Mouse (Mus musculus) liver, embryonic 14.5 days (tissue): ENCODE measurements around the gene Csn1s1. TPM values are rescaled to one million over a fixed set of nuclear protein-coding genes. Genes with fewer than 3 reads are reported as not detected.
A peak's percentile ranks its signal among the peaks of the same experiment; 100 is the strongest.

Experiments
- ATAC-seq: fragments of 200-750 bp; cut with Nextera tagmentation; 2 replicates; pipeline ENCODE4 v1.8.0; 2017; ENCODE audit warnings: moderate number of reproducible peaks, mild to moderate bottlenecking, moderate library complexity; ENCODE audit not compliant: insufficient read depth
- DNase-seq, 3 experiments: peaks; one replicate each; pipeline ENCODE4 v3.0.0-alpha.2; 2012 to 2013; ENCODE audit warnings: low read depth in 3 of 3, low spot score in 3 of 3
- H3K27ac ChIP-seq: fragments of 300-500 bp; sonication (generic); 2 replicates; pipeline ENCODE4 v1.5.1; 2014; ENCODE audit warnings: moderate library complexity, mild to moderate bottlenecking, control low read depth, inconsistent platforms
- H3K27me3 ChIP-seq: fragments of 300-500 bp; sonication (generic); 2 replicates; pipeline ENCODE4 v1.6.1; 2014; ENCODE audit warnings: mild to moderate bottlenecking, low read length, moderate library complexity; ENCODE audit not compliant: control insufficient read depth, insufficient read depth
- H3K36me3 ChIP-seq: fragments of 300-500 bp; sonication (generic); replicated peaks from 2 replicates; pipeline ENCODE4 v1.6.1; 2014; ENCODE audit warnings: low read depth; ENCODE audit not compliant: control insufficient read depth, insufficient read depth
- H3K4me1 ChIP-seq, 2 experiments: fragments of 200-500 bp in 1 of 2; fragments of 300-500 bp in 1 of 2; sonication (generic) in 1 of 2; replicated peaks; 2 replicates each; pipeline ENCODE4 v1.6.1; 2012 to 2014; ENCODE audit warnings: antibody characterized with exemption in 1 of 2, inconsistent platforms in 1 of 2, low read length in 1 of 2; ENCODE audit not compliant: control insufficient read depth in 2 of 2, insufficient read depth in 2 of 2
- H3K4me2 ChIP-seq: fragments of 300-500 bp; sonication (generic); 2 replicates; pipeline ENCODE4 v1.6.1; 2014; ENCODE audit warnings: low read depth, mild to moderate bottlenecking, control low read depth, moderate library complexity
- H3K4me3 ChIP-seq, 2 experiments: fragments of 200-500 bp in 1 of 2; fragments of 300-500 bp in 1 of 2; sonication (generic) in 1 of 2; 2 replicates each; pipeline ENCODE4 v1.5.1; 2012 to 2014; ENCODE audit warnings: low read depth in 2 of 2, low read length in 2 of 2, mild to moderate bottlenecking in 2 of 2, control low read depth in 1 of 2, inconsistent platforms in 1 of 2, moderate library complexity in 1 of 2; ENCODE audit not compliant: insufficient read depth in 1 of 2
- H3K9ac ChIP-seq: fragments of 300-500 bp; sonication (generic); replicated peaks from 2 replicates; pipeline ENCODE4 v1.6.1; 2014; ENCODE audit warnings: mild to moderate bottlenecking, control low read depth, moderate library complexity
- H3K9me3 ChIP-seq: fragments of 300-500 bp; sonication (generic); 2 replicates; pipeline ENCODE4 v1.6.1; 2016; ENCODE audit warnings: low read length, mixed read lengths; ENCODE audit not compliant: control insufficient read depth
- CTCF ChIP-seq: IDR thresholded peaks from 2 replicates; pipeline ENCODE4 v1.5.1; 2016; ENCODE audit warnings: antibody characterized with exemption, low read depth, control low read depth
- EP300 ChIP-seq: IDR thresholded peaks from 2 replicates; pipeline ENCODE4 v1.6.1; 2016; ENCODE audit warnings: antibody characterized with exemption, low read depth
- WGBS: fragments of 180-500 bp; shearing (Covaris S2); extraction: QIAGEN DNeasy Blood & Tissue Kit; methylation state at CpG from one replicate; pipeline ENCODE4 v1.1.7; 2014; ENCODE audit not compliant: insufficient replicate concordance; 5-methylcytosine and 5-hydroxymethylcytosine counted together
- polyA plus RNA-seq, 2 experiments: library from polyadenylated mRNA; depleted of rRNA in 1 of 2; stranded (reverse) in 1 of 2; unstranded in 1 of 2; fragments of >200 nt; fragmentation: Nextera tagmentation in 1 of 2; extraction: Ambion mirVana in 1 of 2; gene quantifications; 2 replicates each; pipeline versions ENCODE4 v1.2.1 to v1.2.3; 2012 to 2014

Gene Csn1s1
- polyA plus RNA-seq (2012; rRNA removed) (not detected in 2 replicates), polyA plus RNA-seq (2014; fragmentation: Nextera tagmentation; extraction: Ambion mirVana) (not detected in 2 replicates)

DNA sequence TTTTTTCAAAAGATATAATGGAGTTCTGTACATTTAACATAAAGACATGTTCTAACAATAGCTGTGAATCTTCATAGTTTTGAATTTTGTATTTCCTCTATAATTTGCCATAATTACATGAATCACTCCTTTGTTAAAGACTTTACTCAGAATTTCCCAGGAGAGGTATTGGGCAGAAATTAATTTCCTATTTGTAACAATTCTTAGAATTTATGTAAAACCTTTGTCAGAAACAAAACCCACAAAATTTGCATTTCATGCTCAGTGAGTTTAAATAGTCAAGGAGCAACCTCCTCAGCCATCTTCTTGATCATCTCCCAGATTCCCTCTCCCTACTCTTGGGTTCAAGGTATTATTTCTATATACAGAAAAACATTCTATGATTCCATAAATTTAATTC lies at the start of gene Csn1s1:
TSS of gene Csn1s1 (plus strand) at position 301 of the 400 bp plus-strand sequence.
- DNase-seq (no peak), ATAC-seq (no peak)
- H3K27me3 ChIP-seq, result no peaks in the 10 kb centered on the region
- no peak within 1 kb of the TSS for H3K4me3 ChIP-seq
- H3K9me3 ChIP-seq, result no peaks in the 10 kb centered on the region
- H3K9ac ChIP-seq, result no peak within 1 kb of the TSS
- no peaks in the 10 kb centered on the region for H3K36me3 ChIP-seq
- no peak for TF ChIP-seq EP300
- no peak for TF ChIP-seq CTCF
- H3K27ac ChIP-seq, result no peak within 1 kb of the TSS
- no peaks in the 10 kb centered on the region for H3K4me1 ChIP-seq
- no peak within 1 kb of the TSS for H3K4me2 ChIP-seq

DNA sequence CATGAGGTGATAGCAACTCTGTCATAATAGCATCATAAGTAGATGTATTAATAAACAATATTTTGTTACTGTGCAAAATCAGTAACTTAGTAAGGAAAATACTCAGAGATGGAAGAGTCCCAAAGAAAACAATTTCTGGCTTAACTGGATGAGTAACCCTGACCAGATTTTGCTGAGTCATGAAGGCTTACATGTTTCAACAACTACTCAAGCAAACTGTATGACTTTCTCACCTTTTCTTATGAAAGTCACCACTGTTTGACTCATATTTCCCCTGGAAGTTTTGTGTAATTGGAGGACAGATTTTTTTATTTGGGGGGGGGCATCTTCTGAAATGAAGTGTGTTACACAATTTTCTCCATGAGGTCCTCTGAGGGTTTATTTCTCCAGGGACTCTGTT lies 43.3 kb upstream of the Csn1s1 start:
- Histone ChIP-seq H3K27ac (no peak overlapping the region), H3K4me3 (no peak overlapping the region), H3K36me3 (no peaks in the 10 kb centered on the region), H3K9me3 (no peaks in the 10 kb centered on the region), H3K4me2 (no peak overlapping the region), H3K27me3 (no peaks in the 10 kb centered on the region), H3K9ac (no peak overlapping the region), H3K4me1 (no peaks in the 10 kb centered on the region)
- ATAC-seq, result no peak
- no peak for DNase-seq
- no peak for TF ChIP-seq CTCF

DNA sequence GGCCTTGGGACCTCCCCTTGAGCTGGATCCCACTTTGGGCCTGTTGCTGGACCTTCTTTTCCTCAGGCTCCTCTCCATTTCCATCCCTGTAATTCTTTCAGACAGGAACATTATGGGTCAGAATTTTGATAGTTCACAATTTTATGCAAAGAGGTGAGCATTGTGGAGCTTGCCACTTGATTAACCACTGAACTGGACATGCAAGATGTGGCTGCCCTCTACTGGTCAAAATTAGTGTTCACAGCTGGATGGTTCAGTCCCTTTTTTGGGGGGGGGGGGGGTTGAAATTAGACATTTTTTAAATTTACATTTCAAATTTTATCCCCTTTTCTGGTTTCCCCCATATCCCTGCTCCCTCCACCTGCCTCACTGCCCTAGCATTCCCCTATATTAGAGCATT lies 23.2 kb upstream of the Csn1s1 start:
- TF ChIP-seq CTCF (peak; percentile 23; the same call in 1 of the 2 replicates), EP300 (no peak)
- Histone ChIP-seq H3K4me1 (no peaks in the 10 kb centered on the region), H3K36me3 (no peaks in the 10 kb centered on the region), H3K4me2 (no peak overlapping the region), H3K4me3 (no peak overlapping the region), H3K27me3 (no peaks in the 10 kb centered on the region), H3K9ac (no peak overlapping the region), H3K27ac (no peak overlapping the region), H3K9me3 (no peaks in the 10 kb centered on the region)
- ATAC-seq (no peak), DNase-seq (no peak)

GRCm38 (mm10) chr5:87699530-87699929 lies 33.5 kb downstream of the Csn1s1 start, which contains the start of gene Csn2:
Csn2 (minus strand) TSS chr5:87699630.
- no peak within 1 kb of the TSS for H3K9ac ChIP-seq
- no peaks in the 10 kb centered on the region for H3K9me3 ChIP-seq
- no peaks in the 10 kb centered on the region for H3K4me1 ChIP-seq
- no peaks in the 10 kb centered on the region for H3K36me3 ChIP-seq
- no peak for TF ChIP-seq EP300
- no peak for TF ChIP-seq CTCF
- no peaks in the 10 kb centered on the region for H3K27me3 ChIP-seq
- no peak for ATAC-seq
- DNase-seq, result no peak
- WGBS, result 74% methylated on average over 3 of the region's 3 CpGs
- no peak within 1 kb of the TSS for H3K4me2 ChIP-seq
- no peak within 1 kb of the TSS for H3K27ac ChIP-seq
- no peak within 1 kb of the TSS for H3K4me3 ChIP-seq

- Histone ChIP-seq H3K9ac (no peak overlapping the region), H3K27me3 (no peaks in the 10 kb centered on the region), H3K27ac (no peak overlapping the region), H3K9me3 (no peaks in the 10 kb centered on the region), H3K4me3 (no peak overlapping the region), H3K36me3 (no peaks in the 10 kb centered on the region), H3K4me2 (no peak overlapping the region), H3K4me1 (no peaks in the 10 kb centered on the region)
- ATAC-seq (no peak), DNase-seq (no peak)
- no peak for TF ChIP-seq EP300
- 25% methylated on average over 1 of the region's 1 CpGs for WGBS
Observed at GRCm38 (mm10) chr5:87705891-87706290, 39.9 kb downstream of the Csn1s1 start.

Other genes with a start within 250 kb of the Csn1s1 start
- gene Ugt2b38, start 242.0 kb upstream of the Csn1s1 start, polyA plus RNA-seq (2012; rRNA removed), result not detected in 2 replicates
- not detected in 2 replicates for gene Ugt2b38, start 242.0 kb upstream of the Csn1s1 start, polyA plus RNA-seq (2014; fragmentation: Nextera tagmentation; extraction: Ambion mirVana)
- gene Ugt2a2, start 183.9 kb upstream of the Csn1s1 start, polyA plus RNA-seq (2012; rRNA removed), result not detected in 2 replicates
- gene Ugt2a2, start 183.9 kb upstream of the Csn1s1 start, polyA plus RNA-seq (2014; fragmentation: Nextera tagmentation; extraction: Ambion mirVana), result not detected in 2 replicates
- not detected in 2 replicates for gene Gm43638, start 179.4 kb upstream of the Csn1s1 start, polyA plus RNA-seq (2012; rRNA removed)
- not detected in 2 replicates for gene Gm43638, start 179.4 kb upstream of the Csn1s1 start, polyA plus RNA-seq (2014; fragmentation: Nextera tagmentation; extraction: Ambion mirVana)
- gene Ugt2a1, start 175.3 kb upstream of the Csn1s1 start, polyA plus RNA-seq (2012; rRNA removed), result not detected in 2 replicates
- not detected in 2 replicates for gene Ugt2a1, start 175.3 kb upstream of the Csn1s1 start, polyA plus RNA-seq (2014; fragmentation: Nextera tagmentation; extraction: Ambion mirVana)
- gene Sult1b1, start 128.0 kb upstream of the Csn1s1 start, polyA plus RNA-seq (2012; rRNA removed), result 0.29 and 0.45 TPM in 2 replicates
- 0.96 and 1.1 TPM in 2 replicates for gene Sult1b1, start 128.0 kb upstream of the Csn1s1 start, polyA plus RNA-seq (2014; fragmentation: Nextera tagmentation; extraction: Ambion mirVana)
- gene Sult1d1, start 97.2 kb upstream of the Csn1s1 start, polyA plus RNA-seq (2012; rRNA removed), result 0.87 and 1.2 TPM in 2 replicates
- gene Sult1d1, start 97.2 kb upstream of the Csn1s1 start, polyA plus RNA-seq (2014; fragmentation: Nextera tagmentation; extraction: Ambion mirVana), result 2.1 and 2.9 TPM in 2 replicates
- not detected in 2 replicates for gene Sult1e1, start 74.6 kb upstream of the Csn1s1 start, polyA plus RNA-seq (2012; rRNA removed)
- gene Sult1e1, start 74.6 kb upstream of the Csn1s1 start, polyA plus RNA-seq (2014; fragmentation: Nextera tagmentation; extraction: Ambion mirVana), result not detected in 2 replicates
- not detected in 2 replicates for gene Csn2, start 33.4 kb downstream of the Csn1s1 start, polyA plus RNA-seq (2012; rRNA removed)
- gene Csn2, start 33.4 kb downstream of the Csn1s1 start, polyA plus RNA-seq (2014; fragmentation: Nextera tagmentation; extraction: Ambion mirVana), result not detected in 2 replicates
- not detected in 2 replicates for gene Csn1s2a, start 108.4 kb downstream of the Csn1s1 start, polyA plus RNA-seq (2012; rRNA removed)
- not detected in 2 replicates for gene Csn1s2a, start 108.4 kb downstream of the Csn1s1 start, polyA plus RNA-seq (2014; fragmentation: Nextera tagmentation; extraction: Ambion mirVana)
- not detected in 2 replicates for gene Csn1s2b, start 141.9 kb downstream of the Csn1s1 start, polyA plus RNA-seq (2012; rRNA removed)
- not detected in 2 replicates for gene Csn1s2b, start 141.9 kb downstream of the Csn1s1 start, polyA plus RNA-seq (2014; fragmentation: Nextera tagmentation; extraction: Ambion mirVana)
- not detected in 2 replicates for gene Prr27, start 159.5 kb downstream of the Csn1s1 start, polyA plus RNA-seq (2012; rRNA removed)
- gene Prr27, start 159.5 kb downstream of the Csn1s1 start, polyA plus RNA-seq (2014; fragmentation: Nextera tagmentation; extraction: Ambion mirVana), result not detected in 2 replicates
- gene Odam, start 218.8 kb downstream of the Csn1s1 start, polyA plus RNA-seq (2012; rRNA removed), result not detected in 2 replicates
- gene Odam, start 218.8 kb downstream of the Csn1s1 start, polyA plus RNA-seq (2014; fragmentation: Nextera tagmentation; extraction: Ambion mirVana), result not detected in 2 replicates